Mouse (Mus musculus): Measurements from ENCODE around the gene A930033H14Rik.
A peak's percentile ranks its signal among the peaks of the same experiment; 100 is the strongest.

A930033H14Rik gene

DNA sequence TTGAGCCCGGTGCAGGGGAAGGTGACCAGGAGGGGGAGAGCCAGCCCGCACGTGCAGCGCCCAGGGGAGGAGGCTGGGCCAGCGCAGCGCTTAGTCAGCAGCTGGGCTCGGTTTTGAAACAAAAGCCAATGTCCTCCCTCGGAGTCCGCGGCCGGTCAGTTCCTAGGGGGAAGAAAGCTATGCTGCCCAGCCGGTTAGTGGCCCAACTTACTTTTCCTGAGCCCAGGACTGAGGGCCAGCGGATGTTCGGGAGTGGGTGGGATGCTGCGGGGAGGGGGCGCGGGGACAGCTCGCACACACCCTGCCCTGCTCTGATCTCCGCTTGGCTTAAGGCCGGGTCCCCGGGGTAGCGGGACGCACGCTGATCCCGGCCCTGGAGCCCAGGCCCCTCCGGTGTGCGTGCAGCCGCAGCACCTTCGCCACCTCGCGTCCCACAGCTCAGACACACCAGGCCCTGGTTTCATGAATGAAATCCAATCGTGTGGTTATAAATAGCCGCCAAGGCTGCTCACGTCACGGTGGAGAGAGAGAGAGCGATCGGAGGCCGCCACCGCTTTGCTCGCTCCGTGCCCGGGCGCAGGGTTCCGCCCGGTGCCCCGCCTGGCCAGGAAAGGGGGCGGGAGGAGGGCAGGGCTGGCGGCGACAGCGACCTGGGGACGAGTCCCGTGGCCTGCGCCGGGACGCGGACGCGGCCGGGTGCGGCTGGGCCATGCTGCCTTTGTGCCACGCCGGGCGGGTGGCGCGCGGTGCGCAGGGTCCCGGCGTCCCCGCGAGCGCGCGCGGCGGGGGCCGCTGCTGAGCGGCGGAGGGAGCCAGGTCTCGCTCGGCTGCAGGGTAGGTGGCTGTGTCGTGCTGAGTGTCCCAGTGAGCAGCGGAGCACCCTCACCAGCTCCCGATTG lies at the start of gene A930033H14Rik:
TSS of gene A930033H14Rik (minus strand) at position 557 of the 899 bp plus-strand sequence.
- DNase-seq = peak; percentile 79

DNA sequence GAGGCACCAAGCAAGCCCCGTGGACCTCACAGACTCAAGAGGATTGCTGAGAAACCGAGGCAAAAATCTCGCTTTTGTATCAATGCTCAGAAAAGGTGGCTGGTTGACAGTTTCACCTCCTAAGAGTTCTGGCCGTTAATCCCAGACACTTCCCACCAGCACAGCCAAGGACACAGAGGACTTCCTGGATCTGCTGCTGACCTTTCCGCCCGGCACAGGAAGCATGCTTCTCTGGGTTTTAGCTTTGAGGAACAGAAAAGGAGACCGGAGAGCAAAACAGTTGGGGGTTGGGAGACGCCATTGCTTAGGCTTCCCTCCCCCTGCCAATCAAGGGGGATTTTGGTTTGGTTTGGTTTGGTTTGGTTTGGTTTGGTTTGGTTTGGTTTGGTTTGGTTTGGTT lies 47.0 kb upstream of the A930033H14Rik start:
- DNase-seq = no peak

DNA sequence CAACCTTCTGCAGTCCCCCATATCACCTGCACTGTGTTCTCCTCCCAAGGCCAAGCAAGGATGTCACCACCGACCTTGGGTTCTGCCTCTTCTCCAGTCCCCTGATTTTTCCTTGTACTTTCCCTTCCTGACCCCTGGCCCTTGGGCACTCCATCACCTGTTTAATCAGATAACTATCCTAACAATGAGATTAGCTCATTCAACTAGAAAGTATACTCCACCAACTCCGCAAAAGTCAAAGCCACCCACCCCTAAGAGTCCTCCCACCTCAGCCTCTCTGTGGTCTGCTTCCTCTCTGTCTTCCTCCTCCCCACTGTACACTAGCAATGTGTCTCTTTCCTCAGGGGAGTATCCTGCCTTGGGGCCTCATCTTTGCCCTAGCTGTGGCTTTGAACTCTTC lies 46.3 kb upstream of the A930033H14Rik start:
- no peak for DNase-seq

DNA sequence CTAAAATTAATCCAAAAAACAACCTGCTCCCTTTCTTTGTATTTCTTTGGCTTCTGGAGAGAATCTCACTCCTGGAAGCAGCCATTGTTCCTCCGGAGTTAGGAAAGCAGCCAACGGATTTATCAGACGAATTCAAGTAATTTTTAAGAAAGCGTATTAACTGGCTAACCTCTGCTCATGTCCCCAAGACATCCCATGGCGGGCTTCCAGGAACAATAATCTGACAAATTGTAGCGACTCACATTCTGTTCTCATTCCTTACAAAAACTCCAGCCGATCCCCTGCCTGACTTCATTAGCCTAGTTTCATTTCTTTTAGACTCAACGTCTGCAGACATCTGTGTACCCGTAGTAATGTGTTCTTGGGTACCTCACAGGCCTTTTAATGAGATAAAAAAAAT lies 45.7 kb upstream of the A930033H14Rik start:
- peak; percentile 61 for DNase-seq

DNA sequence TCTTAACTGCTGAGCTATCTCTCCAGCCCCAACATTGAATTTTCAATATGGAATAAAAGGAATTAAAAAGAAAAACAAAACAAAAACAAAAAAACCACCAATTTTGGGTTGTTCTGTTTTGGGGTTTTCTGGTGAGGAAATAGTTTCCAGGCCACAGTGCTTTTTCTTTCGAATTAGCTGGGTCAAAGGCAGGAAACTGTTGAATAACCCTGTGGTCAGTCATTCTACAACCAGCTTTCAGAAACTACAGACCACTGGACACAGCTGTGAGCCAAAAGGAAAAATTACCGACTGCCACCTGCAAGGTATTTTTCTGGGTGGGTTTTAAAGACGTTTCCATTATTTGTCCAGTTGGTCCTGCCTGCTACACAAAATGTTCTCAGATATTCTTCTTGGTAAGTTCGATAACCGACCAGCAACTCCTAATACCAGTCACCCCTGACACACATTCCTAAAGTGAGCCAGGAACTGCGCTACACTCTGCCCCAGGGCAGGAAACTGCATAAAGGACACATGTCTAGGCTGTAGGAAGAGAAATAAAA lies 44.8 kb upstream of the A930033H14Rik start:
- DNase-seq = no peak

DNA sequence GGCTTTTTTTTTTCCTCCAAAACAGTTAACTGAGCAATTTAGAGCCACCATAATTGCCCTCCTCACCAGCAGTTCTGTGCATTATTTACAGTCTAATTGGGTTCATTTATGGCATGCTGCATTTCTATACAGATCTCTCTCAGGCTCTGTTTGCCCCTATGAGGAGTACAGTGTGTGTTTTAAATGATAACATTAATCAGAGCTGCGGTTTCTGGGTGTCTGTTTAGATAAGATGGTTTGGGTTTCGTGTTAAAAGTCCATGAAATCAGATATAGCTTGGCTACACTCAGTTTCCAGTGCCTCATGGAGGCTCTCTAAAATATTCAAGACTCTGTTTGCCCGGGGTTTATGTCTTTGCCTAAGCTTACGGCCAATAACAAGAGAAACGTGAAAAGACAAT lies 42.7 kb upstream of the A930033H14Rik start:
- no peak for DNase-seq

DNA sequence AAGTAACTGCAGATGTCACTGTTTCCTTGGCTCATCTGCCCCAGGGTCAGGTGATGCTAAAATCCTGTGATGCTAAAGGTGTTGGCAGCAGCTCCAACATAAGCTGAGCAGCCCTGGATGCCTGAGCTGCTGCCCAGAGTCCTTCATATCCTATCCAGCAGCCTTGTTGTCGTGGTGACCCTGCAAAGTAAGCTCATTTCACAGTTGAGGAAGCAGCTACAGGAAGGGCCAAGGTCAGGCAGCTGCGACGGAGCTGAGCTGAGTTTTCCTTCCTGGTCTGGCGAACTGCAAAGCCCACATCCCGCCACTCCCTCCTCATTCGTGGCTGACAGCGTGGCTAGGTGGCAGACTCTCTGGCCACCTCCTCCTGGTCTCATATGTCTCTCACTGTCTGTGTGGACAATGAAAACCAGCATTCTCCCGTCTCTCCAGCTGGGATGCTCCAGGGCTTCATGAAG lies 41.5 kb upstream of the A930033H14Rik start:
- peak; percentile 37 for DNase-seq

DNA sequence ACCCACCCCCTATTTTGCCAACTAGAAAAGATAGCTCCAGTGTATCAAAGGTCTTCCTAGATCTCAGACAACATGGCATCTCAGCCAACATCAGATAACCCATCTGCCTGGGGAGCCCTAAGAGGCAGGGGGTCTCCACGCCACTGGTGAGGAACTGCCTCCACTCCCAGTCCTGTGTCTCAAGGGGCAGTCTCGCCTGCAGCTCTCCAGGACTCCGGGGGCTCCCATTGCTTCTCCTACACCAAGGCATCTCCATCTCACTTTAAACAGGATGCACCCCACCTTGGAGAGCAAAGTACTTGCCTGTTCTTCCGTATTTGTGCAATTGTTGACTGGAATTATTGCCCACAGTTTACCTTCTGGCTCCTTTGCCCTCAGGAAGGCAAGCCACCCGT lies 40.8 kb upstream of the A930033H14Rik start:
- DNase-seq = no peak

DNA sequence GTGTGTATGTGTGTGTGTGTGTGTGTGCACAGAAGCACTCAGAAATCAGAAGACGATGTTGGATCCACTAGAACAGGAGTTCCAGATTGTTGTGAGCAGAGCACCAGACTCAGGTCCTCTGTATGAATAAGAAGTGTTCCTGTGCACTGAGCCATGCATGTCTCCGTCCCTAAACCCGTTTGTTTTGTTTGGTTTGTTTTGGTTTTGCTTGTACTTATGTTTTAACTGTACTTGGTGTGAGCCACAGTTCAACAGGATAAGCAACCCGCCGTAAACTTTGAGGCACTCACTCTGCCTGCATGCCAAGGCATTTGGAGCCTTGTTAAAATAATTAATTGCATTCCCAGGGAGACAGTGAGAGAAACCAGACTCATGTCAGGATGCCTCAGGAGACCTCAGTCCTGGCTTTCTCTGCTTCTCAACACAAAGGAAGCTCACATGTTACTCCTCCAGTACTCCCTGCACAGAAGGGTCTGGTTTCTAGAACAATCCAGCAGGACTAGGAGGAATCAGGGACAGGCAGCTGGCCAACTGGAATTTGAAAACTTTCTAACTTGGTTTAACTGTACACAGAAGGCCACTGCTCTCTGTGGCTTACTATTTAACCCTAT lies 40.3 kb upstream of the A930033H14Rik start:
- no peak for DNase-seq

DNA sequence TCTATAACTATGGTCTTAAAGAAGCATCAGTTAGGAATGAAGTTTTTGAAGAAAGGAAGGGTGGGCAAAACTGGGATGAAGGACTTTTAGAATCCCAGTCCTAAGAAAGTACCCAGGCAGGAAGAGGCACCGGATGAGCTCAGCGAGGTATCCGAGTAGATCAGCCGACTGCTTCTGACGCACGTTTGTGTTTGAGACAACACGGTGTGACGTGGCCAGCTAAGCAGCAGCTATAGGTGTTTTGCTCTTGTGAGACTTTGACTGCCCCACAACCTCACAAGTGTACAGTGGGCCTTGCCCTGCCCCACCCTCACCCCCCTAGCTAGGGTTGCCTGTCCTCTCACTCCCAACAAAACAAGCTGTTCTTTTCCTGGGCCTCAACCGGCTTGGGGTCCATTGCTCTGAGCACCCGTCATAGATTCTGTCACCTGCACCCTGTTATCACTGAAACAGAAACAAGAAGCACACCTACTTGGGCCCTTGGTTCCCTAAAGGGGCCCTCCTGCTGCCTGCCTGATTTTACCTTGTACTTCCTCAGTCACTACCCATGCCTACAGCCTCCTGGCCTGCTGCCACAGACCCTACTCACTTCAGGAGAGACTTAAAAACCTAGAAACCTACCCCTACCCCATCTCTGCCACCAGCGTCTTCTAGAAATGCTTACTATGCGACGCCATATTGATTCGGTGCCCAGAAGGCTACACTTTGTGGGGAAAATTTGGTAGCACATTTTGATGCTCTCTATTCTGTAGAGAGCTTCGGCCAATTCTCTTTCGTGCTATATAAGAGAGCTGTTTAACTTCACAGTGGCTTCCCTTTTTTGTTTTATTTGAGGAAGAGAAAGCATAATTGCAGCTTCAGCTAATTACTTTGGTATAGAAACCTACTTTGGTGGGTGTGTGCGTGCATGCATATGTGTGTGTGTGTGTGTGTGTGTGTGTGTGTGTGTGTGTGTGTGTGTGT lies 39.5 kb upstream of the A930033H14Rik start:
- no peak for DNase-seq

DNA sequence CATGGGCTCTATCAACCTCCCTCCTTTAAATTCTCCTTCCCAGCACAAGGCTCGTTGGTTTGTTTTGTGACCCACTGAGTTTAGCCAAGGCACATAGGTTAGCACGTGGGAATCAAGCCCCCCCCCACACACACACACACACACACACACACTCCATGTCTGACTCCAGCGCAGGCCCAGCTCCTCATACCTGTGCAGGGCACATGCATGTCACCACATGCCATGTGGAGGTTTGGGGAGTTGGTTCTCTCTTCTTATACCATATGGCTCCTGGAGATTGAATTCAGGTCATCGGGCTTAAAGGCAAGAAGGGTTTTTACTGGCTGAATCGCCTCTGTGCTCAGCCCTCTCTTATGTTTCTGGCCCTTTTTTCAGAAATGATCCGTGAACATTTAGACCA lies 38.4 kb upstream of the A930033H14Rik start:
- no peak for DNase-seq

DNA sequence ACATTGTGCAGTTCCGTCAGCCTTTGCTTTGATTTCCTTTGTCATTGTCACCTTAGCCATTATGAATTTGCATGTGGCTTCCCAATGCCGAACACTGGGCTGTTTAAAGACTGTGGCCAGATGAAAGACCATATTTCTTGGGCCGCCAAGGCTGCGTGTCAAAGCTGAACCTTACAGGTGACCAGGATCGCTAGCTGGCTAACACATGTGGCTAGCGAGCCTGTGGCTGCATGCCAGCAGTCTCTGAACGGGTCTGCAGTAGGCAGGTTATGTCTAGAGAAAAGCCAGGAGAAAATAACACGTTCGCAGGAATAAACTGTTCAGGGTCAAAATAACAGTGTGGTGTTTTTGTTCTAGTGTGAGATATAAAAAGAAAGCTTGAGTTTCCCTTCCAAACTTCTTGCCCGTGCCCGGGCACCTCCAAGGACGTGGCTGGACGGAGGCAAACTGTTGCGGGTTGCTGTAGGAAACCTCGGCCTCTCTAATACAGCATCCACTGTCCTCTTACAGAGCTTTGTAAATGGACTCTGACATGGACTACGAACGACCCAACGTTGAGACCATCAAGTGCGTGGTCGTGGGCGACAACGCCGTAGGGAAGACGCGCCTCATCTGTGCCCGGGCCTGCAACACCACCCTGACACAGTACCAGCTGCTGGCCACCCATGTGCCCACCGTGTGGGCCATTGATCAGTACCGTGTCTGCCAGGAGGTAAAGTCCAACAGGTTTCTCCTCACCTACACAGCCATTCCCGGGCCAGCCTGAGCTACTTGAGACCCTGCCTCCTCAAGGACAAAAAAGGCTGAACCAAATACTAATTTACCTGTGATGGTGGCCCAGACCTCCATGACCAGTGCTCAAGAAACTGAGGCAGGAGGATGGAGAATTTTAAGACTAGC lies 35.6 kb upstream of the A930033H14Rik start:
- DNase-seq = no peak

DNA sequence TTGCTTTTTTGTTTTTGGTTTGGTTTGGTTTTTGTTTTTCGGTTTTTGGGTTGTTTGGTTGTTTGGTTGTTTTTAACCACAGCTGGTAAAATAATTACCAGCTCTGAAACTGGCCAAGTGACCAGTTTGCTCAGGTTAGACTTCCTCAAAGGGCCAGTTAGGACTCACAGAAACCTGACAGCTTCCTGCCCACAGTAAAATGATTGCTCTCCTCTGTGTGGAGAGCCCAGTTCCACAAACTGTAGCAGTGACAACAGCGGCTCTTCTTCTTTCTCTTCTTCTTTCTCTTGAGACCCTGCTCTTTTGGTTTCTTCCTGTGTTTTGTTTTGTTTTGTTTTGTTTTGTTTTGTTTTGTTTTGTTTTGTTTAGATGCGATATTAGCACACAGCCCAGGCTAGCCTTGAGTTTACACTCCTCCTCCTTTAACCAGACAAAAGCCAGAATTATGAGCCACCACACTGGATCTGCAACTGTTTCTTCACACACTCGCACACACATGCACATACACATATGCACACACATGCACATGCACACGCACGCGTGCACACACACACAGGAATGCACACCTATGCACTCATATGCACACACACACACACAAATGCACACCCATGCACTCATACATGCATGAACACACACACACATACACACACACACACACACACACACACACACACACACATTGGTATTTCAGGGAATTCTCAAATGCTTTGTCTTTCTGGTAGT lies 34.6 kb upstream of the A930033H14Rik start:
- DNase-seq = no peak

DNA sequence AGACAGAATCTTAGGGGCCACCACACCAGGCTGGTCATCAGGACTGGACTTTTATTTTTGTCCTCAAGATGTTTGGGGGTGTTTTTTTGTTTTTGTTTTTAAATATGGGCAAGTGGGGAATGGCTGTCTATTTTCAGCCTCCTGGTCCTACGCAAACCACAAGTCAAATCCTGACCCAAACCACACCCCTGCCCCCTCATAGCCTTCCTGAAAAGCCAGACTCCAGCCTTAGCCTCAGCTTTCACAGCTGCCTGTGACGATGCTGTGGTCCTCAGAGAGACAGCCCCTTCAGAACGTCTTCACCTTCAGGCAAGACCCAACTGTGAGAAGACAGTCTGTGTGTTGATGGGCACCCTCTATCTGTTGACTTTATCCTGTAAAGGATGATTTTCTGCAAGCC lies 33.9 kb upstream of the A930033H14Rik start:
- DNase-seq = no peak

DNA sequence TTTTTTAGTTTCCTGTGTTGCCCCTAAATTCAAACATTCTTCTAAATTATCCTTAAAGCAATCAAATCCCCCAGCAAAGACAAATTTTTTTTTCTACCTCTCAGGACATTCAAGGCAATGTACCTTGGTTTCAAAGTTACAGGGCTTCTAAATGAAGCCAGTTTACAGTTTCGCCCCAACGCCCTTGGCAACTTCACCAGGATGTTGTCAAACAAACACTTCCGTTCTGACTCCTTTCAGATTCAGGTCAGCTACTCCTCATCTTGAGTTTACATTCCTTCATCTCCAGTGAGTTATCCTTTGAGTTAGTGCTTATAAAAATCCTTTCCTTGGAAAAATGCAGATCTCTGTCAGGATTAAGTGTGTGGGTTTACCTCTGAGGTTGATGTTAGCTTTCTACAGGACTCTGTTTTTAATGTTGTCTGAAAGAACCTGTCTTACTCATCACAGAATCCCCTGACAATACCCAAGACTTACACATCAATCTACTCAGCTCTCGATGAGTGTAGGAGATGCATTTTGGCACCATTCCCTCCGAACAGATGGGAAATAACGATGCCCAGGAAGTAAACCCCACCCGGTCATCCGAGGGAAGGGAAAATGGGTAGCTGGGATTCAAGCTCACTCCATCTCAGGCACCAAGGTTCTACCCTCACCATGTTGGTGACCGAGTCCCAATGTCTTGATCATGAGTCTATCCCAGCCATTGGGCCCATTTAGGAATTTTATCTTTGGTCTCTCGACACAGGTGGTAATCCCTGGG lies 33.2 kb upstream of the A930033H14Rik start:
- no peak for DNase-seq

DNA sequence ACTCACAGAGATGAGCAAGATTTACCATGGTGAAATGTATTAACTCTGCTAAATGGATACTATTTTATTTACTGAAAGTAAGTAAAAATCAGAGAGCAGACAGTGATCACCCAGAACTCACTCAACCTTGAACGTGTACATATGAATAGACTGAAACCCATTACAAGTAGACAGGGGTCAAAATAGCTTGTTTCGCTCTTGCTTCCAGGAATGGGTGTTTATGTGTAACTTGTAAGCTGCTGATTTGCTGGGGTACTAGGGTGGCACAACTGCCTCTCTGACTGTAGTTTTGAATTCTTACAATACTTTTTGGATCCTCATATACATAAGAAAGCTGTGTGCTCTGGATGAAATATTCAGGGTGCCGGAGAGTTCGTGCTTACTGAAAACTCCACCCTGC lies 32.3 kb upstream of the A930033H14Rik start:
- no peak for DNase-seq

DNA sequence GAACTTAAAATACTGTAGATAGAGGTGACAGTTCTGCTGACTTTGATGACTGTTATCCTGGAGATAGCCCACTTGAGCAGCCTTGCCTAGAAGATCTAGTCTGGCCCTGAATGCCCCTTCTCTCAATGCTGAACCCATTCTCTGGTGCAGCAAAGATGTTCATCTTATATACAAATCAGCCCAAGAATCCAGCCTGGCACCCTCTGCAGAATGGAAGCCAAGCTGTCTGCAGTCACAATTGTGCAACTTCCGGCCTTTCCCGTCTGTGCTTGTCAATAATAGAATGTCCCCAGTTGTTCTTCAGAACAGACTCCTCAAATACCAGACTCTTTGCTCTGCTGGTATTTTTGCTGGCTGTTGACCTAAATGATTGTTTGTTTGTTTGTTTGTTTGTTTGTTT lies 27.6 kb upstream of the A930033H14Rik start:
- DNase-seq = peak; percentile 72

DNA sequence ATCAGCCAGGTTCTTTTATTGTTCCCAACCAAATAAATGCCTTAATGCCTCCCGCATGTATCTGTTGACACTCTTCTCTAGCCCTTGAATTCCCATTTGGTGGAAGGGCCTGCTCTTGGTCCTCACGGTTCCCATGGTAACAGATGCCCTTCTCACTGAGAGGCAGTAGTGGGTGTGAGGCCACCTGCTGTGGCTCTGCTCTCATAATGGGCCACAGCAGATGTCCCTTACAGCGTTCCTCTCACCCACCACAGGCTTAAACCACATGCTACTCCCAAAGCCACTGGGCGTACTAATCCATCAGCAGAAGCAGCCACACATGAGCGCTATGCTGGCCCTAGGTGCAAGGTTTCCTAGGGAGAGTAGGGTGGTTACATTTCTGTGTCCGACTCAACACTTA lies 25.4 kb upstream of the A930033H14Rik start:
- DNase-seq = no peak

DNA sequence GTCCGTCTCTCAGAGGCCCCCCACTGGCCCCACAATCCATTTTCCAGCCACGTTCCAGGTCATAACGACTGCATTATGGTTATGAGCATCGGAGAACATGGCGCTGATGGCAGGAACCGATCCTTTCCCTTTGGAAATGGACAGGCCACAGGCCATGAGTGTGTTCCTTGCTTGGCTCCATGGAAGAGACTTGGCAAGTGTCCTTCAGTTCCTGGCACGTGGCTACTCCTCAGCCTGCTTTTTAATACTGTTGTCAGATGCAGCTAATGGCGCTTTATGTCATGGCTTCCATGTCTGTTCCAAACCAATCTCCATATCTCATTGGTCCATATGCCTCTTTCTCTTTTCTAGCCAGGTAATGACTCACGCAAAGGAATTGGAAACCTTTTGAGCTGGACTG lies 24.9 kb upstream of the A930033H14Rik start:
- no peak for DNase-seq

DNA sequence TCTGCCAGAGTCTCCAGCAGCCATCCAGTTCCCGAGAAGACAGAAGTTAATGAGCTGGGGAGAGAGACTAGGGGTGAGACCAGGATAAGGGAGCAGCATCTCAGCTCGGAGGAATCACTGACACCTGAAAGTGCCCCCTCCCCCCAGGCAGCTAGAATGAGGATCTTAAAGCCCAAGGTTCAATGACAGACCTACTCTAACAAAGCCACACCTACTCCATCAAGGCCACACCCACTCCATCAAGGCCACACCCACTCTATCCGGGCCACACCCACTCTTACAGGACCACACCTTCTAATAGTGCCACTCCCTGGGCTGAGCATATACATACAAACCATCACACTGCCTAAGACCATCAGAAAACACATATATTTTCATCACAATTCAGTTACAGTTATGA lies 24.3 kb upstream of the A930033H14Rik start:
- no peak for DNase-seq
